Mouse (Mus musculus): ENCODE data around the gene Tns3.

GRCm38 (mm10) chr11:8558258-8558657 lies 106.1 kb downstream of the Tns3 start:
- TF ChIP-seq CTCF (IDR thresholded peaks at IDR 0.05; ENCODE audit: low read depth) (no peak), EP300 (IDR thresholded peaks at IDR 0.05; ENCODE audit: low read depth) (no peak)

Data from liver, postnatal 0 days (tissue).